Mouse (Mus musculus): ENCODE results near the gene Slc25a43. TPM values are rescaled to one million over a fixed set of nuclear protein-coding genes. Genes with fewer than 3 reads are reported as not detected.
"Not testable (repeated sequence)": the region's sequence is repeated elsewhere in the genome, so short reads cannot be mapped to it uniquely, and the experiment has no call there.

Slc25a43 gene
- total and polyA plus RNA-seq, 2 experiments from 2014 or later = 2.0 to 2.7 TPM

GRCm38 (mm10) chrX:36789360-36789759 is 45.9 kb downstream of the Slc25a43 start:
- Histone ChIP-seq H3K4me2 (ENCODE audit: low read depth, low read length) (no peak overlapping the region), H3K36me3 (replicated peaks; ENCODE audit: control insufficient read depth, insufficient read depth, low read length) (no peaks in the 10 kb centered on the region), H3K9ac (replicated peaks; ENCODE audit: low read depth, low read length) (no peak overlapping the region), H3K4me1 (ENCODE audit: control insufficient read depth, insufficient read depth) (no peaks in the 10 kb centered on the region), H3K27ac (ENCODE audit: low read depth) (no peak overlapping the region), H3K27me3 (ENCODE audit: control insufficient read depth, insufficient read depth, low read length) (no peaks in the 10 kb centered on the region), H3K9me3 (replicated peaks; ENCODE audit: control insufficient read depth, low read length) (no peaks in the 10 kb centered on the region), H3K4me3 (ENCODE audit: low read depth, low read length) (no peak overlapping the region)
- ATAC-seq (ENCODE audit: insufficient read depth, low read depth) = no peak
- no peak for DNase-seq (ENCODE audit: low spot score)
- 65% methylated on average over 4 of the region's 4 CpGs for WGBS
- TF ChIP-seq EP300 (IDR thresholded peaks at IDR 0.05; ENCODE audit: low read depth) (no peak), CTCF (IDR thresholded peaks at IDR 0.05; ENCODE audit: low read depth) (no peak)

GRCm38 (mm10) chrX:36794571-36794970 is 51.1 kb downstream of the Slc25a43 start:
- H3K9ac ChIP-seq (replicated peaks; ENCODE audit: low read depth, low read length) = no peak overlapping the region
- H3K36me3 ChIP-seq (replicated peaks; ENCODE audit: control insufficient read depth, insufficient read depth, low read length) = peaks cover 10% of the 10 kb centered on the region
- 64% methylated on average over 5 of the region's 5 CpGs for WGBS
- no peak overlapping the region for H3K4me2 ChIP-seq (ENCODE audit: low read depth, low read length)
- ATAC-seq (ENCODE audit: insufficient read depth, low read depth) (no peak), DNase-seq (ENCODE audit: low spot score) (no peak)
- H3K4me3 ChIP-seq (ENCODE audit: low read depth, low read length) = no peak overlapping the region
- no peaks in the 10 kb centered on the region for H3K9me3 ChIP-seq (replicated peaks; ENCODE audit: control insufficient read depth, low read length)
- H3K4me1 ChIP-seq (ENCODE audit: control insufficient read depth, insufficient read depth) = no peaks in the 10 kb centered on the region
- TF ChIP-seq EP300 (IDR thresholded peaks at IDR 0.05; ENCODE audit: low read depth) = no peak
- no peak for TF ChIP-seq CTCF (IDR thresholded peaks at IDR 0.05; ENCODE audit: low read depth)
- 0 out of 2 replicates have a peak overlapping the region, but pooled peaks have one; percentile 96 for H3K27ac ChIP-seq (ENCODE audit: low read depth)
- no peaks in the 10 kb centered on the region for H3K27me3 ChIP-seq (ENCODE audit: control insufficient read depth, insufficient read depth, low read length)

- DNase-seq (ENCODE audit: low spot score) (peak; percentile 86), ATAC-seq (ENCODE audit: insufficient read depth, low read depth) (peak; percentile 89)
- peaks cover 10% of the 10 kb centered on the region for H3K36me3 ChIP-seq (replicated peaks; ENCODE audit: control insufficient read depth, insufficient read depth, low read length)
- H3K27ac ChIP-seq (ENCODE audit: low read depth) = peak within 1 kb of the TSS; percentile 96
- peak within 1 kb of the TSS; percentile 79 for H3K4me3 ChIP-seq (ENCODE audit: low read depth, low read length)
- peak within 1 kb of the TSS; percentile 81 for H3K9ac ChIP-seq (replicated peaks; ENCODE audit: low read depth, low read length)
- H3K4me2 ChIP-seq (ENCODE audit: low read depth, low read length) = peak within 1 kb of the TSS; percentile 61
- 22% methylated on average over 41 of the region's 41 CpGs for WGBS
- no peaks in the 10 kb centered on the region for H3K9me3 ChIP-seq (replicated peaks; ENCODE audit: control insufficient read depth, low read length)
- H3K4me1 ChIP-seq (ENCODE audit: control insufficient read depth, insufficient read depth) = no peaks in the 10 kb centered on the region
- 0 out of 2 replicates have a peak, but pooled peaks have one; percentile 6 for TF ChIP-seq EP300 (IDR thresholded peaks at IDR 0.05; ENCODE audit: low read depth)
- TF ChIP-seq CTCF (IDR thresholded peaks at IDR 0.05; ENCODE audit: low read depth) = no peak
- no peaks in the 10 kb centered on the region for H3K27me3 ChIP-seq (ENCODE audit: control insufficient read depth, insufficient read depth, low read length)
Measured at GRCm38 (mm10) chrX:36795424-36796162, 52.1 kb downstream of the Slc25a43 start, which contains the start of gene Slc25a5. Gene Slc25a5, plus strand, starts transcription at chrX:36795651.

- 9% methylated on average over 41 of the region's 41 CpGs for WGBS
- TF ChIP-seq EP300 (IDR thresholded peaks at IDR 0.05; ENCODE audit: low read depth) (peak; percentile 61), CTCF (IDR thresholded peaks at IDR 0.05; ENCODE audit: low read depth) (peak; percentile 78)
Measured at GRCm38 (mm10) chrX:36796163-36796581, 52.7 kb downstream of the Slc25a43 start.

GRCm38 (mm10) chrX:36796734-36797133 is 53.3 kb downstream of the Slc25a43 start:
- not testable (repeated sequence) for ATAC-seq (ENCODE audit: insufficient read depth, low read depth); H3K27me3 ChIP-seq (ENCODE audit: control insufficient read depth, insufficient read depth, low read length); H3K4me1 ChIP-seq (ENCODE audit: control insufficient read depth, insufficient read depth); DNase-seq (ENCODE audit: low spot score); H3K9me3 ChIP-seq (replicated peaks; ENCODE audit: control insufficient read depth, low read length)
- Histone ChIP-seq H3K36me3 (replicated peaks; ENCODE audit: control insufficient read depth, insufficient read depth, low read length) (peaks cover 10% of the 10 kb centered on the region), H3K4me3 (ENCODE audit: low read depth, low read length) (peak overlapping the region; percentile 79), H3K9ac (replicated peaks; ENCODE audit: low read depth, low read length) (peak overlapping the region; percentile 28; the same call in 1 of the 2 replicates), H3K4me2 (ENCODE audit: low read depth, low read length) (peak overlapping the region; percentile 61), H3K27ac (ENCODE audit: low read depth) (peak overlapping the region; percentile 96; the same call in 1 of the 2 replicates)
- 45% methylated on average over 8 of the region's 8 CpGs for WGBS

More at GRCm38 (mm10) chrX:36796163-36796581, 52.7 kb downstream of the Slc25a43 start:
- no peaks in the 10 kb centered on the region for H3K9me3 ChIP-seq (replicated peaks; ENCODE audit: control insufficient read depth, low read length)
- peak overlapping the region; percentile 61 for H3K4me2 ChIP-seq (ENCODE audit: low read depth, low read length)
- H3K4me3 ChIP-seq (ENCODE audit: low read depth, low read length) = peak overlapping the region; percentile 79
- no peaks in the 10 kb centered on the region for H3K27me3 ChIP-seq (ENCODE audit: control insufficient read depth, insufficient read depth, low read length)
- peak overlapping the region; percentile 81 for H3K9ac ChIP-seq (replicated peaks; ENCODE audit: low read depth, low read length)
- H3K4me1 ChIP-seq (ENCODE audit: control insufficient read depth, insufficient read depth) = no peaks in the 10 kb centered on the region
- H3K36me3 ChIP-seq (replicated peaks; ENCODE audit: control insufficient read depth, insufficient read depth, low read length) = peaks cover 10% of the 10 kb centered on the region
- ATAC-seq (ENCODE audit: insufficient read depth, low read depth) = peak; percentile 85
- H3K27ac ChIP-seq (ENCODE audit: low read depth) = peak overlapping the region; percentile 96
- DNase-seq (ENCODE audit: low spot score) = peak; percentile 71
